Mouse (Mus musculus) MEL-GATA-1-ER (cell line): Measurements from ENCODE around the gene Cradd.

Experiments used
- DNase-seq: peaks from one replicate; pipeline ENCODE4 v3.0.0-alpha.2; 2012; ENCODE audit warnings: low read depth; ENCODE audit errors: extremely low read depth

Gene Cradd

GRCm38 (mm10) chr10:95334826-95335225 is 10.9 kb upstream of the Cradd start:
- DNase-seq: no peak

- no peak for DNase-seq
Observed at GRCm38 (mm10) chr10:95332596-95332995, 8.7 kb upstream of the Cradd start.

GRCm38 (mm10) chr10:95330375-95331363 is 6.7 kb upstream of the Cradd start:
- DNase-seq: peak; percentile 43

- DNase-seq: no peak
Observed at GRCm38 (mm10) chr10:95329884-95330283, 6.0 kb upstream of the Cradd start.

- DNase-seq: no peak
Observed at GRCm38 (mm10) chr10:95324278-95324631, 322 bp upstream of the Cradd start.

GRCm38 (mm10) chr10:95322076-95323070 is 1.6 kb downstream of the Cradd start:
- no peak for DNase-seq

GRCm38 (mm10) chr10:95319001-95319400 is 4.9 kb downstream of the Cradd start:
- DNase-seq: no peak

GRCm38 (mm10) chr10:95318392-95318708 is 5.6 kb downstream of the Cradd start:
- DNase-seq: no peak

GRCm38 (mm10) chr10:95317581-95318391 is 6.1 kb downstream of the Cradd start:
- peak; percentile 31 for DNase-seq

- no peak for DNase-seq
Observed at GRCm38 (mm10) chr10:95317091-95317490, 6.8 kb downstream of the Cradd start.

- DNase-seq: no peak
Observed at GRCm38 (mm10) chr10:95316675-95317074, 7.3 kb downstream of the Cradd start.

GRCm38 (mm10) chr10:95315801-95316474 is 8.0 kb downstream of the Cradd start:
- no peak for DNase-seq

- DNase-seq: no peak
Observed at GRCm38 (mm10) chr10:95315321-95315720, 8.6 kb downstream of the Cradd start.

- DNase-seq: no peak
Observed at GRCm38 (mm10) chr10:95314019-95314418, 9.9 kb downstream of the Cradd start.

GRCm38 (mm10) chr10:95313524-95313923 is 10.4 kb downstream of the Cradd start:
- DNase-seq: no peak

- no peak for DNase-seq
Observed at GRCm38 (mm10) chr10:95310688-95311441, 13.1 kb downstream of the Cradd start.

- no peak for DNase-seq
Observed at GRCm38 (mm10) chr10:95309412-95310322, 14.3 kb downstream of the Cradd start.

GRCm38 (mm10) chr10:95308991-95309390 is 14.9 kb downstream of the Cradd start:
- DNase-seq: no peak

GRCm38 (mm10) chr10:95307916-95308315 is 16.0 kb downstream of the Cradd start:
- no peak for DNase-seq
